Mouse (Mus musculus) cerebellum, postnatal 14 days (tissue): ENCODE results near the gene 4930563M21Rik.
"Not testable (repeated sequence)": the region's sequence is repeated elsewhere in the genome, so short reads cannot be mapped to it uniquely, and the experiment has no call there.

Experiments used
- DNase-seq, 2 experiments: peaks; one replicate each; pipeline ENCODE4 v3.0.0; 2021; ENCODE audit warnings: mixed read lengths in 2 of 2

4930563M21Rik gene

DNA sequence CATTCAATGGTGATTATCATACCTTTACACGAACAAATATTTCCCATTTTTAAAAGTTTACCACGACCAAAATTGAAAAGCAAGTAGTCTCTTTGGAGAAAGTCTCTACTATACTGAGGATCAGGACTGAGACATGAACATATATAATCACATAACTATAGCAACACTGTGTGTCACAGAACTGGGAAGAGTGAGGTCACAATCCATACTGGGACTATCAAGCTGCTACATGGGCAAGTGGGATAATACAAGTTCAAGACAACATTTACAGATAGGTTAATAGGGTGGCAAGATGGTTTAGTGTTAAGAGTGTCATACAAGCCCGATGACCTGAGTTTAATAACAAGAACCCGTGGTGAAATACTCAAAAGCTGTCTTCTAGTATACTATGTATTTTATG, at the start of gene 4930563M21Rik:
4930563M21Rik (minus strand) TSS at position 101 of the 400 bp plus-strand sequence.
- DNase-seq = no peak

DNA sequence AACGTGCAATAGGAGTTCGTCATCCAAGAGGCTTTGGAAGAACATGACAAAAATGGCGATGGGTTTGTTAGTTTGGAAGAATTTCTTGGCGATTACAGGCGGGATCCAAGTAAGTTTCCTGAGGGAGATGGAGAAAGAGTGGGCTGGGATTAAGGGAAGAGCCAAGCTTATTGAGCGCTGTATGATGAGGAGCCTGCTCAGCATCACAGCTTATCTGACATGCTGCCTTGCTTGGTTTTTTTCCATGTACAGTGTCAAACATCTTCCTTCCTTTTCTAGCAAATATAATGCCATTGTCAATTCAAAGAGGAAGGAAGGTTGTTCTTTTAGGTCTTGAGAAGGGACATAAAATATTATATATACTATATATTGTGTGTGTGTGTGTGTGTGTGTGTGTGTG, 45.8 kb upstream of the 4930563M21Rik start:
- no peak for DNase-seq

DNA sequence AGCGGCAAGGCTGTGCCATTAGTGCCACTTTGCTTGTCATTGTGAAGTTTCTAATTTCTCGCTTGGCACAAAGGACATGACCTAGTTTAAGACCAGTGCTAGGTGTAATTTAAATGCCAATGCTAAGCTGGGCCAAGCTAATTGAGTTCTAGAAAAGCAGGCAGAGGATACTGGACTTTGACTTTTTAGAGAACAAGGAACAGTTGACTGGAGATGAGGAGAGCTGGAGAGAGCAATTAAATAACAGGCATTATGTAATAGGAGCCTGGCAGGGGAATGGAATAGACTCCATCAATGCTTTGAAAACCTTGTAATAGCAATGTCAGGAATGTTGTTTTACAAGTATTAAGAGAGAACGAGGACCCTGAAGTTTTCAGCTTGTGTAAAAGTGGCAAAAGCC, 43.4 kb upstream of the 4930563M21Rik start:
- DNase-seq = no peak

DNA sequence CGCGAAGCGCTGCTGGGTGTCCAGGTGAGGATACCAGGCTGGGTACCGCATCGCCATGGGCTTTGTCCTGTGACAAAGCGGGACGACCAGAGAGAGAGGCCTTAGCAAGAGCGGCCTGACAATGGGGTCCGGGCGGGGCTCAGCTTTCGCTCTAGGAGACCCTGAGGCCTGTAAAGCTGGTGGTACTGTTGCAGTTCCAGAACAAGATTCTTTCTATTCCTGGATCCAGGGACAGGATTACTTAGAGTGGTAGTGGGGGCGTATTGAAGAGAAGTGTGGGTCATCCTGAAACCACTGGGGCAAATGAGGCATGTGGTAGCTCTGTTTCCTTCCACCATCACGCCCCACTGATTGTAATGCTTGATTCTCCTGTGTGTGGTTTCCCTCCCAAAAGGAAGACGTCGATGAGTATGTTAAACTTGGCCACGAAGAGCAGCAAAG, 31.9 kb upstream of the 4930563M21Rik start:
- DNase-seq = no peak

DNA sequence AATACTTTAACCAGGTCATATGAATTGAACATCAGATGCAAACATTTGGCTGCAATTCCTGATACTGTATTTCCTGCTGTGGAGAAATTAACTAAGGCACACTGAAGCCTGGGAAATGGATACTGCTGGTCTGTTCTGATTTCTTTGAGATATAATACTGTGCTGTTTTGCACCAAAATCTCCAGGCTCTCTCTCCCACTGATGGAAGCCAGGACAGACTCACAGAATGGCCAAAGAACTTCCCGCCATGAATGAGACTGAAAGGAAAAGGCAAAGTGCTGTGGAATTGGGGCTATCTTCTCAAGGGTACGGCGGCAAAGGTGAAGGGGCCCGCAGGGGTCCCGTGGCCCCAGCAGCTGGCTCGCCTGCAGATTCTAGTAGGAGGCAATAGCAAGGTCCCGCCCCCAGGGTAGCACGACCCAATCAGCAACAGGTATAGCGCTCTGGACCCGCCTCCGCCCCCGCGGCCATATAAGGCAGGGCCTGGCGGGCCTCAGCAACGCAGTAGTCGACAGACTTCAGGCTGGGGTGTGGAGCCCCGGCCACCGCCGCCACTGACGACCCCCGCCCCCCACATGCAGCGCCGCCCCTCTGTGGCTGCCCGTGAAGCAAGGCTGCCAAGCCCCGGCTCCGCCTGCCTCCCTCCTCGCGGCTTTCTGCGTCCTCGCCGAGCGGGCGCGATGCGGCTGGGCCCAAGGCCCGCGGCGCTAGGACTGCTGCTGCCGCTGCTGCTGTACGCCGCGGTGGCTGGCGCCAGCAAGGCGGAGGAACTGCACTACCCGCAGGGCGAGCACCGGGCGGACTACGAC, 31.2 kb upstream of the 4930563M21Rik start, which contains the start of gene Rcn2:
Rcn2 (plus strand) TSS at position 474 of the 809 bp plus-strand sequence.
- peak; percentile 96 to 98 for DNase-seq

DNA sequence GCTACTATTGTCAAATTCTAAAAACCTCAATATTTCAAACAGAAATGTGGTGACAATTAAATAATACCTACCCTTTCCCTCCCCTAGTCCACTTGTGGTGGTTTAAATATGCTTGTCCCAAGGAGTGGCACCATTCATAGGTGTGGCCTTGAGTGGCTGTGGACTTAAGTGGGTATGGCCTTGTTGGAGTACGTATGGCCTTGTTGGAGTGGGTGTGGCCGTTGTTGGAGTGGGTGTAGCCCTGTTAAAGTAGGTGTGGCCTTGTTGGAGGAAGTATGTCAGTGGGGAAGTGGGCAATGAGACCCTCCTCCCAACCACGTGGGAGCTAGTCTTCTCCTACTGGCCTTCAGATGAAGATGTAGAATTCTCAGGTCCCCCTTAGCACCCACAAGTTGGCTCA, 21.9 kb upstream of the 4930563M21Rik start:
- DNase-seq = no peak

DNA sequence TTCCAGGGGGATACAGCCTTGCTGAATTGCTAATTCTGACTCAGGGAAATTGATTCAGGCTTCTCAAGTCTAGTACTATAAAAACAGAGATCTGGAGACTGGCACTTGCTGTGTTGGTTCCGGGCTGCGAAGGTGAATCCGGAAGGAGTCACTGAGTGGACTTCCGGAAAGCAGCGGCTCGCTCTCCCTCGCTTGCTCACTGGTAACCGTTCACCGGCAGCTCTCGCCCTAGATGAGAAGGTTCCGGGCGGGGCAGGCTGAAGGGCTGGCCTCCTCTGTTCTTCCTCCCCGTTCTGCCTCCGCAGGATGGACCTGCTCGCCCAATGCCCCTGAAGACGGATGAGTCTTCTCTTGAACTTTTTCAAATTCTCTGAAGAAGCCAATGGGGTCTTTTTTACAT, 16.9 kb upstream of the 4930563M21Rik start:
- DNase-seq = no peak

DNA sequence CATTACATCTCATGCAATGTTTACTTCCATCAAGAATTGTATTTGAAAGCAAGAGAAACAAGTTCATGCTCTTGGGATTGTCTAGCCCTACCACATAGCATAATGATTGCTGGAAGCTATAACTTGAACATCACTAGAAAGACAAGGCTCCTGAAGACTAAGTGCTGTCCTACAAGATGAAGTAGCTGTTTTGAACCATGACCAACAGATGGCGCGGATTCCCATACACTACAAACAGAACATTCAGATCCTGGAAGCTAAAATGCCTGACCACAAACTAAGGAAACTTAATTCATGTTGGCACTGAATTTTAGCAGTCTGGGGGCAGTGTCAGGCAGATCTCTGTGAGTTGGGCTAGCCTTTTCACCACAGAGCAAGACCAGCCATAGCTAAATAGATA, 14.4 kb upstream of the 4930563M21Rik start:
- no peak for DNase-seq

DNA sequence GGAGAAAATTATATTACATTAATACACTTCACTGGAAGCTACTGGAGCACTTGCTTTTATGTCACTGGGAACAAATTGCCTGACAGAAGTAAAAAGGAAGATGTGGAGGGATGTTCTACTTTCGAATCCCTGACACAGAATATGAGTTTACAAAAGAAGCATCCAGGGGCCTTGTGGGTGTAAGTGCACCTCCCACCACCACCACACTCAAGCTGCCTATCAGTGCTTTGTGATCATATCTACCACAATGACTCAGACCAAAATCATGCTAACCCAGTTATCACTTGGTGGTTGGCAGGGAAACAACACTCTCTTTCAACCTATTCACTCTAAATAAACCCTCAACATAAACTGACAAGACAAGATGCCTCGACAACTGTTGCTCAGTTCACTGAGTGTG, 5.7 kb downstream of the 4930563M21Rik start:
- not testable (repeated sequence) for DNase-seq

DNA sequence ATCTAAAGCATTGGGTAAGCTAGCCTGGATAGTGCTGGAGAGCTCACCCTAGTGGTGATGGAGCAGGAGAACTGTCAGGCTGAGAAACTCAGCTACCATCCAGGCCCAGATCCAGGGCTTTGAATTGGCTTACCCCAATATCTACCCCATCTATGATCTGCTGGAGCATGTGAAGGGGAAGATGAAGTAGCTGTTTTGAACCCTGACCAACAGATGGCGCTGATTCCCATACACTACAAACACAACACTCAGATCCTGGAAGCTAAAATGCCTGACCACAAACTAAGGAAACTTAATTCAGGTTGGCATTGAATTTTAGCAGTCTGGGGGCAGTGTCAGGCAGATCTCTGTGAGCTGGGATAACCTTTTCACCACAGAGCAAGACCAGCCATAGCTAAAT, 63.5 kb downstream of the 4930563M21Rik start:
- peak; percentile 45 to 52 for DNase-seq

DNA sequence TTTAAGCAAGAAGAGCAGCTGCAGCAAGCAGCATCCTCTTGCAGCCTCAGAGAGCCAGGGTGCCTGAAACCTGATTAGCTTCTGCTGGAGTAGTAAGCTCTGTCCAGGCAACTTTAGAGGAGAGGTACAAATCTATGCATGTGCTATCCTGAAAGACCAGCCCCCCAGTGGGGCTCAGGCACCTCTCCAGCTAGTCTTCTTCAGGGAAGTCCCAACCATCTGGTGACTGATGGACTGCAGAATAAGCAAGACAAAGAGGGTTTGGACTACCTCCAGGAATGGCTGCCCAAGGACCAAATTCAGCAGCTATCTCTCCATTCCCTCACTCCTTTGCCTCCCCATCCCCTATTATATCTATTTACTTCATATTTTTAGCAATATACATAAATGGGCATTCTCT, 69.0 kb downstream of the 4930563M21Rik start:
- DNase-seq = peak; percentile 67 to 74

DNA sequence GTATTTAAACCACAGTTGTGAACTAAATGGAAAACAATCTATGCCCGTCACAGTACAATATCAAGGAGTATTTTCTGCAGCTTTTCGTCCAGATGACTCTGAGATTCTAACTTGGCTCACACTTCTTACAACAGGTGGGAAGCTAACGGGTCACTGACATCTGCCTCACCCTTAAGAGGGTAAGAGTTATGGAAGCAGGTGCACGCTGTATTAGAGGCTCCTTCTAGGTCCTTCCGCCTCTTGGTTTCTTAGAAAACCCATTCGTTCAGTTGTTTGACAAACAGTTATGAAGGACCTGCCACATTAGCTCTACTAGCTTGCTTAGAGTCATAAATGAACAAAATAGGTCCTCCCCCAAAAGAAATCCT, 71.7 kb downstream of the 4930563M21Rik start:
- no peak for DNase-seq

DNA sequence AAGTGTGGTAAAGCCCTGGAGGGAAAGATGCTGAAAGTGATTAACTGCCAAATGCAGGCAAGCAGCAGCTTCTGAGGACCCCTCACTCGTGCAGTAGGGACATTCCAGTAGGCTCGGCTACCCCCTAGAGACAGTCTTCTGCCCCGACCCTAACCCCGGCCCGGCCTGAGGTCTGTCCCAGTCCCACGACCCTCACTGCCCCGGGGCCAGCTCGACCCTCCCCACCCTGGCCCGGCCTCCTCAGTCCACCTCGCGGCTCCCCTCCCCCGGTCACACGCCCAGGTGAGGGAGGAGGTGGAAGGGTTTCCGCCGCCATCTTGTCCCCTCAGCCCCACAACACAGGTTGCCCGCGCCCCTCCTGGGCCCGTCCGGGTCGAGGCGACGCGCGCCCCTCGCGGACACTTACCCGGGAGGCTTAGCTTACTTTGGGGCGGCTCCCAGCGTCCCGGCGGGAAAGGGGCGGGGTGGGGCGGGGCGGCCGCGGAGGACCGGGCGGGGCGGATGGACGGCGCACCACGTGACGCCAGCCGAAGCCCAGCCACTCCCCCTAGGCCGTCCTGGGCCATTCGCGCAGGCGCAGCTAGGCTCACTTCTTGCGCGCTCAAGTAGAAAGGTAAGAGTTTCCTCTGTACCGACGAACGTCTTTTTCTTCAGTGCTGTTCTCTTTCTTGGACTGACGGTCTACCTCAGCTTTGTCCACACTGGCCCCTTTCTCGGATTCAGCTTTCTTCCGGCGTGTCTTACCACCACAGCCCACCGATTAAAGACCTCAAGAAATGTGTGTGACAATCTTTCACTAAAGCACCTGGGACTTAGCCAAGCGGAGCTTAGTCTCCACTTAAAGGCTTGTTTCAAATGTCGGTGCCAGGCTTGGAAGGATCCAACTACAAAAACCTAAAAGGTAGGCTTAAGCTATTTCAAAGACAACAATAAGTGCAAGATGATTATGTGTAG, 72.4 kb downstream of the 4930563M21Rik start, which contains the start of gene Scaper:
Scaper (minus strand) TSS at position 456 of the 954 bp plus-strand sequence.
- peak; percentile 93 to 94 for DNase-seq

DNA sequence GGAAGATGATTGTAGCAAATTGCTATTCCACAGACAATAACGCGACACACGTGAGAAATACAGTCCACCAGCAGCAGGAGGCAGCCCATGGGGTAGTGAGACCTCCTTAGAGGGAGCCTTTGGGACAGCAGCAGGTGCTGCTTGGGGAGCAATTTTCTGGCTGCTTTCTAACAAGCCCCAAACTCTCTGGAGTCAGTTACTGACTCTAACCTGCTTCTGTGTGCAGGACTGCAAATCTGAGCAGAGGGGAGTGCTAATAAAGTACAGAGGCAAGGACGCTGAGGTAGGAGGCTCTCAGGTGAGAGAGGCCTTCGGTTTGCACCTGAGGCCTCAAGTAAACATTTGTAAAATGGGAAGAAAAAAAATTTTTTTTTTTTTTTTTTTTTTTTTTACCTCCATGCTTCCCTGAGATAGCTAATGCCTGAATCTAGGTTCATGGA, 73.1 kb downstream of the 4930563M21Rik start:
- peak; percentile 26 to 31 for DNase-seq

DNA sequence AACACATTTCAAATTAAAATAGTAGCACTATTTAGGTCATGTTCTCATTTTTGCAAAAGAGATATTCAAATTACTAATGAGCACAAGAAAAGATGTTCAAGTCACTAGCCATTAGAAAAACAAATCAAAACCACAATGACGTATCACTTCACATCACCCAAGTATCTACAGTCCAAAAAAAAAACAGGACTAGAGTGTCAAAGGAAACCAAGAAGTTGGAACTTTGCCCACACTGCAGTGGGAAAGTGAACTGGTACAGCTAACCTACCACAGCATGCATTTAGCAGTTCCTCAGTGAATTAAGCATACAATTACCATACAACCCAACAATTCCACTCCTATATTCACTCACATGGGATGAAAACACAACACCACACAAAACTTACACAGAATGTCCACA, 77.9 kb downstream of the 4930563M21Rik start:
- no peak for DNase-seq

DNA sequence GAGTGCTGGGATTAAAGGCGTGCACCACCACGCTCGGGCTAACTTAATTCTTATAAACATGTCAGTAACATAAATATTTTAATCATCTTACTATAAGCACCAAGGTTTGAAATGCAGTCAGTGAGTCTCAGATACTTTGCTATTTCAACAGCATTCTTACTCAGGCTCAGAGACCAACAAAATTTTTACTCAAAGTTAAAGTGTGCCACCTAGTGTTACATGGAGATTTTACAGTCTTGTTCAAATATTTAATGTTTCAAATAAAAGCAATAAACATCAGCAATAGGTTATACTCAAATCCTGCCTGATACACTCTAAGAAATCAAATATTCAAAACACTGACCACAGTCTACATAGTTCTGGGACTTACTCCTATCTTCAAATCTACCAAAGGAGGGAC, 91.8 kb downstream of the 4930563M21Rik start:
- peak in 1 of 2 experiments; percentile 47 for DNase-seq

DNA sequence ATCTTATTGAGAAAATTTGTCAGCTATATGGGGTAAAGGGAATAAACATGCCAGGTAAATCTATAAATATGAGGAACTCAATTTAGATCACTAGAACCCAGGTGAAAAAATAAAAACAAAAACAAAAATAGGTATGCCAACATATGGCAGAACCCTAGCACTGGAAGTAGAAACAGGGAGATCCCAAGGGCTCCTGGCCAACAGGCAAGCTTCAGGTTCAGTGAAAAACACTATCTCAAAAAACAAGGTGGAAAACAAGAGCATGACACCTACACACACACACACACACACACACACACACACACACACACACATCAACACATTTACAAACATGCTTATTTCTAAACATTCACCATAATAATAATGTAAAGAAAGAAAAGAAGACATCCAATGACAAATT, 93.6 kb downstream of the 4930563M21Rik start:
- peak in 1 of 2 experiments; percentile 43 for DNase-seq
